Mouse (Mus musculus) left cerebral cortex, adult 2 months (tissue): Measurements from ENCODE around the gene Ddx31. TPM values are rescaled to one million over a fixed set of nuclear protein-coding genes. Genes with fewer than 3 reads are reported as not detected.

Source experiments
- DNase-seq, 2 experiments: peaks; one replicate each; pipeline ENCODE4 v3.0.0; 2021 to 2022; ENCODE audit warnings: low spot score in 2 of 2, mixed read lengths in 1 of 2; ENCODE audit errors: extremely low spot score in 1 of 2
- H3K27ac ChIP-seq: fragments of 200-600 bp; 2 replicates; pipeline ENCODE4 v1.8.1; 2022
- H3K4me3 ChIP-seq: fragments of 200-600 bp; 2 replicates; pipeline ENCODE4 v1.8.1; 2022
- CTCF ChIP-seq: fragments of 200-600 bp; IDR thresholded peaks from 2 replicates; pipeline ENCODE4 v1.8.1; 2022; ENCODE audit warnings: antibody characterized with exemption, mild to moderate bottlenecking, moderate library complexity
- intact Hi-C: fragments of 180-260 bp; cut with DNase I; formaldehyde crosslinking; loops from one replicate; pipeline ENCODE4 v1.15.1; 2025
- long read RNA-seq, 2 experiments: library from polyadenylated mRNA; stranded (forward); transcript quantifications; one replicate each; pipeline ENCODE4 v2.0.0; 2021; ENCODE audit warnings: borderline mapping rate in 2 of 2
- total RNA-seq, 2 experiments: library from RNA; stranded (reverse); gene quantifications; 2 replicates each; pipeline ENCODE4 v1.2.3; 2021

The Ddx31 gene
- 1 to 10 TPM; 7.5 to 9.2 TPM for total RNA-seq
- long read RNA-seq, experiment 1, partial matches to known transcripts: 0 of 8 reads
- long read RNA-seq, experiment 1, other reads (novel, unspliced or antisense): 4 of 8 reads
- long read RNA-seq, experiment 2, partial matches to known transcripts: 1 of 8 reads
- long read RNA-seq, experiment 2, other reads (novel, unspliced or antisense): 6 of 8 reads

- intact Hi-C loops: loop anchor here (2.0 to 5.0 kb wide), 2 partner anchors 84 to 287 kb away; no protein-coding TSS in a partner anchor
- TF ChIP-seq CTCF: no peak
- H3K27ac ChIP-seq: peak within 1 kb of the TSS; percentile 89
- peak; percentile 94 to 97 for DNase-seq
- H3K4me3 ChIP-seq: peak within 1 kb of the TSS; percentile 89
These were observed at the start of gene Ddx31, which contains the start of gene Gtf3c4 for GRCm38 (mm10) chr2:28840222-28840951. Ddx31 (plus strand) TSS chr2:28840406. Gtf3c4 (minus strand) TSS chr2:28840360.

- no peak for TF ChIP-seq CTCF
- DNase-seq: peak in 1 of 2 experiments; percentile 11
- Histone ChIP-seq H3K4me3 (no peak overlapping the region), H3K27ac (no peak overlapping the region)
- intact Hi-C loops: no loop called here
These were observed 47.1 kb upstream of the Ddx31 start for GRCm38 (mm10) chr2:28792931-28793610.

- DNase-seq: no peak
- Histone ChIP-seq H3K27ac (no peak overlapping the region), H3K4me3 (no peak overlapping the region)
- intact Hi-C loops: no loop called here
- TF ChIP-seq CTCF: peak; percentile 5; the same call in 1 of the 2 replicates
These were observed 45.6 kb upstream of the Ddx31 start for GRCm38 (mm10) chr2:28794623-28795022.

GRCm38 (mm10) chr2:28796298-28796697 is 43.9 kb upstream of the Ddx31 start:
- intact Hi-C loops: no loop called here
- no peak overlapping the region for H3K27ac ChIP-seq
- H3K4me3 ChIP-seq: no peak overlapping the region
- no peak for TF ChIP-seq CTCF
- no peak for DNase-seq

GRCm38 (mm10) chr2:28797490-28798106 is 42.6 kb upstream of the Ddx31 start:
- intact Hi-C loops: no loop called here
- no peak overlapping the region for H3K4me3 ChIP-seq
- H3K27ac ChIP-seq: no peak overlapping the region
- no peak for DNase-seq
- no peak for TF ChIP-seq CTCF

- H3K27ac ChIP-seq: no peak overlapping the region
- intact Hi-C loops: no loop called here
- TF ChIP-seq CTCF: no peak
- H3K4me3 ChIP-seq: no peak overlapping the region
- no peak for DNase-seq
These were observed 41.8 kb upstream of the Ddx31 start for GRCm38 (mm10) chr2:28798390-28798789.

- TF ChIP-seq CTCF: no peak
- H3K4me3 ChIP-seq: no peak overlapping the region
These were observed 40.6 kb upstream of the Ddx31 start for GRCm38 (mm10) chr2:28799575-28799974.

GRCm38 (mm10) chr2:28803406-28803805 is 36.8 kb upstream of the Ddx31 start:
- no peak for DNase-seq
- TF ChIP-seq CTCF: no peak
- H3K27ac ChIP-seq: no peak overlapping the region
- intact Hi-C loops: no loop called here
- no peak overlapping the region for H3K4me3 ChIP-seq

More at GRCm38 (mm10) chr2:28799575-28799974, 40.6 kb upstream of the Ddx31 start:
- no peak for DNase-seq
- intact Hi-C loops: no loop called here
- no peak overlapping the region for H3K27ac ChIP-seq

- H3K4me3 ChIP-seq: no peak overlapping the region
- TF ChIP-seq CTCF: no peak
- no peak for DNase-seq
- intact Hi-C loops: no loop called here
- H3K27ac ChIP-seq: no peak overlapping the region
These were observed 31.4 kb upstream of the Ddx31 start for GRCm38 (mm10) chr2:28808841-28809240.

- TF ChIP-seq CTCF: no peak
- Histone ChIP-seq H3K4me3 (no peak overlapping the region), H3K27ac (no peak overlapping the region)
- intact Hi-C loops: no loop called here
- DNase-seq: no peak
These were observed 29.8 kb upstream of the Ddx31 start for GRCm38 (mm10) chr2:28810260-28811013.

- intact Hi-C loops: no loop called here
- no peak for TF ChIP-seq CTCF
- Histone ChIP-seq H3K27ac (no peak overlapping the region), H3K4me3 (no peak overlapping the region)
- DNase-seq: no peak
These were observed 21.3 kb upstream of the Ddx31 start for GRCm38 (mm10) chr2:28818866-28819265.
